Mouse (Mus musculus): ENCODE data around the gene Sumf1. TPM values are rescaled to one million over a fixed set of nuclear protein-coding genes. Genes with fewer than 3 reads are reported as not detected.

Sumf1 gene
- polyA plus RNA-seq, 1 experiment from 2014 or later = 15.4 TPM

GRCm38 (mm10) chr6:108095445-108095844 is 89.9 kb downstream of the Sumf1 start:
- ATAC-seq (ENCODE audit: low FRiP score) (no peak), DNase-seq (ENCODE audit: low spot score, missing footprints) (no peak)
- H3K27ac ChIP-seq (ENCODE audit: low read depth, low read length) = no peak overlapping the region
- H3K27me3 ChIP-seq (ENCODE audit: control insufficient read depth, insufficient read depth, low read length) = no peaks in the 10 kb centered on the region
- H3K4me2 ChIP-seq = no peak overlapping the region
- H3K9ac ChIP-seq (ENCODE audit: low read length) = no peak overlapping the region
- no peaks in the 10 kb centered on the region for H3K9me3 ChIP-seq (ENCODE audit: control insufficient read depth, low read length)
- no peaks in the 10 kb centered on the region for H3K36me3 ChIP-seq (ENCODE audit: control insufficient read depth, insufficient read depth, low read length)
- no peak overlapping the region for H3K4me3 ChIP-seq (ENCODE audit: low read depth, low read length)
- 78% methylated on average over 5 of the region's 5 CpGs for WGBS
- H3K4me1 ChIP-seq (ENCODE audit: control insufficient read depth, insufficient read depth, low read length) = no peaks in the 10 kb centered on the region; the same call in 1 of the 2 replicates

DNA sequence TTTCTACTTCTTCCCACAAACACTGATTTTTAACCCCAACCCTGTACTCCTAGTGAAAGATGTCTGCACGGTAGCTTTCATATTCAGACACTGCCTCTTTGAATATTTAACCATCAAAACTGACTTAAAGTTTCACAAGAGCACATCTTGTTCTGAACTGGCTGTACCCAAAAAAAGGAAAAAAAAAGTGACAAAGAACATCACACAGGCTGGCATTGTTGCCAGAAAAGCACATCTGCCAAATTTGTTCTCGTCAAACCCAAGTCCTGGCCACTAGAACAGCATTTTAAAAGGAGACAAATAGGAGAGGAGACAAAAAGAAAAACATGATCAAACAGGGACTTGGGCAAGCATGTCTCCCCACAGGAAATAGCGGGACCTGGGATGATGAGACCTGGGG is 91.9 kb downstream of the Sumf1 start:
- Histone ChIP-seq H3K4me3 (ENCODE audit: low read depth, low read length) (no peak overlapping the region), H3K27me3 (ENCODE audit: control insufficient read depth, insufficient read depth, low read length) (no peaks in the 10 kb centered on the region), H3K4me2 (no peak overlapping the region), H3K4me1 (ENCODE audit: control insufficient read depth, insufficient read depth, low read length) (no peaks in the 10 kb centered on the region; the same call in 1 of the 2 replicates), H3K9me3 (ENCODE audit: control insufficient read depth, low read length) (no peaks in the 10 kb centered on the region), H3K36me3 (ENCODE audit: control insufficient read depth, insufficient read depth, low read length) (no peaks in the 10 kb centered on the region), H3K9ac (ENCODE audit: low read length) (no peak overlapping the region), H3K27ac (ENCODE audit: low read depth, low read length) (no peak overlapping the region)
- WGBS = 83% methylated on average over 3 of the region's 3 CpGs
- ATAC-seq (ENCODE audit: low FRiP score) (no peak), DNase-seq (ENCODE audit: low spot score, missing footprints) (no peak)

DNA sequence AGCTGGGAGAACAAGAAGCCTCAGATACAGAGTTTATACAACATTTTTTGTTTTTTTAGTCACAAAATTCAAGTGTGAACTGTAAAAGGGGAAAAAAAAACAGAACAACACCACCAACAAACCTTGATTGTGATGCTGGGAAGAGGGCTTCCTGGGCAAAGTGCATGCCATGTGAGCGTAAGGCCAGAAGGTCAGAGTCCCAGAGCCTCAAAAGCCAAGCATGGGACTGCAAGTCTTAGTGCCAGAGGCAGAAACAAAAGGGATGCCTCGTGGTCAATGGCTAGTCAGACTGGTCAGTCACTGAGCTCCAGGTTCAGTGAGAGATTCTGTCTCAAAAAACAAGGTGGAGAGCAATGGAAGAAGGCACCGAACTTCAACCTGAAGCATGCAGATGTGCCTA is 92.7 kb downstream of the Sumf1 start:
- Histone ChIP-seq H3K27ac (ENCODE audit: low read depth, low read length) (no peak overlapping the region), H3K9ac (ENCODE audit: low read length) (no peak overlapping the region), H3K4me1 (ENCODE audit: control insufficient read depth, insufficient read depth, low read length) (no peaks in the 10 kb centered on the region), H3K4me2 (no peak overlapping the region), H3K27me3 (ENCODE audit: control insufficient read depth, insufficient read depth, low read length) (no peaks in the 10 kb centered on the region), H3K4me3 (ENCODE audit: low read depth, low read length) (no peak overlapping the region), H3K36me3 (ENCODE audit: control insufficient read depth, insufficient read depth, low read length) (no peaks in the 10 kb centered on the region), H3K9me3 (ENCODE audit: control insufficient read depth, low read length) (no peaks in the 10 kb centered on the region)
- 80% methylated on average over 3 of the region's 3 CpGs for WGBS
- DNase-seq (ENCODE audit: low spot score, missing footprints) = no peak
- ATAC-seq (ENCODE audit: low FRiP score) = no peak

- Histone ChIP-seq H3K36me3 (ENCODE audit: control insufficient read depth, insufficient read depth, low read length) (no peaks in the 10 kb centered on the region), H3K27ac (ENCODE audit: low read depth, low read length) (no peak overlapping the region), H3K4me3 (ENCODE audit: low read depth, low read length) (no peak overlapping the region), H3K4me2 (no peak overlapping the region), H3K4me1 (ENCODE audit: control insufficient read depth, insufficient read depth, low read length) (no peaks in the 10 kb centered on the region), H3K9me3 (ENCODE audit: control insufficient read depth, low read length) (no peaks in the 10 kb centered on the region), H3K9ac (ENCODE audit: low read length) (no peak overlapping the region), H3K27me3 (ENCODE audit: control insufficient read depth, insufficient read depth, low read length) (no peaks in the 10 kb centered on the region)
- DNase-seq (ENCODE audit: low spot score, missing footprints) = no peak
- ATAC-seq (ENCODE audit: low FRiP score) = no peak
- 69% methylated on average over 1 of the region's 1 CpGs for WGBS
These were observed 94.1 kb downstream of the Sumf1 start for GRCm38 (mm10) chr6:108091296-108091695.

DNA sequence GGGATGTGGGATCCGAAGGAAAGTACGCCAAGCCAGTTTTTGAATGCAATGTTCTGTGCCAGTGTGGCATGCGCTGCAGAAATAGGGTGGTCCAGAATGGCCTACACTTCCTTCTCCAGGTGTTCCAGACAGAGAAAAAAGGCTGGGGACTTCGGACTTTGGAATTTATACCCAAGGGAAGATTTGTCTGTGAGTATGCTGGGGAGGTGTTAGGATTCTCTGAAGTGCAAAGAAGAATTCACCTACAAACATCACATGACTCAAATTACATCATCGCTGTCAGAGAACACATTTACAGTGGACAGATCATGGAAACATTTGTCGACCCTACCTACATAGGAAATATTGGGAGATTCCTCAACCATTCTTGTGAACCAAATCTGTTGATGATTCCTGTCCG is 109.5 kb downstream of the Sumf1 start:
- WGBS = 95% methylated on average over 7 of the region's 7 CpGs
- H3K27ac ChIP-seq (ENCODE audit: low read depth, low read length) = no peak overlapping the region
- no peak overlapping the region for H3K4me2 ChIP-seq
- H3K4me3 ChIP-seq (ENCODE audit: low read depth, low read length) = no peak overlapping the region
- H3K36me3 ChIP-seq (ENCODE audit: control insufficient read depth, insufficient read depth, low read length) = no peaks in the 10 kb centered on the region; the same call in 1 of the 2 replicates
- DNase-seq (ENCODE audit: low spot score, missing footprints) (no peak), ATAC-seq (ENCODE audit: low FRiP score) (no peak)
- H3K9me3 ChIP-seq (ENCODE audit: control insufficient read depth, low read length) = no peaks in the 10 kb centered on the region
- no peaks in the 10 kb centered on the region for H3K4me1 ChIP-seq (ENCODE audit: control insufficient read depth, insufficient read depth, low read length)
- H3K27me3 ChIP-seq (ENCODE audit: control insufficient read depth, insufficient read depth, low read length) = no peaks in the 10 kb centered on the region
- no peak overlapping the region for H3K9ac ChIP-seq (ENCODE audit: low read length)

DNA sequence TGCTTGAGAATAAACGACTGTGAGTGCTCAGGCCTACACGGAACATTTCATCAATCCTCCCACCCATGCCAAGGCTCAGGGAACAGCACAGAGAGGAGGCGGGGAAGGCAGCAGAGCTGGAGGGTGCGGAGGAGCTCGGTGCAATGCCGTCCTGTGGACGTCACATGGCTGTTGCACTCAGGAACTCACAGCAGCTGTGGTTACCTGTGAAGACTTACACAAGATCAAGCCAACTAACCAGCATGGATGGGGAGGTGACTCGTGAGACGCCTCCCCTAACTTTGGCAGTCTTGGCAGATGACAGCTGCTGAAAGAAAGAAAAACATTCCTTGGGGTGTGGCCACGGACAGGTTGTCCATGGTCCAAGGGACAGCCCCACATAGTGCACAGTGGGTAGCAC is 110.8 kb downstream of the Sumf1 start:
- Histone ChIP-seq H3K36me3 (ENCODE audit: control insufficient read depth, insufficient read depth, low read length) (no peaks in the 10 kb centered on the region; the same call in 1 of the 2 replicates), H3K4me3 (ENCODE audit: low read depth, low read length) (no peak overlapping the region), H3K27me3 (ENCODE audit: control insufficient read depth, insufficient read depth, low read length) (no peaks in the 10 kb centered on the region), H3K27ac (ENCODE audit: low read depth, low read length) (no peak overlapping the region), H3K9me3 (ENCODE audit: control insufficient read depth, low read length) (no peaks in the 10 kb centered on the region), H3K4me2 (no peak overlapping the region), H3K4me1 (ENCODE audit: control insufficient read depth, insufficient read depth, low read length) (no peaks in the 10 kb centered on the region), H3K9ac (ENCODE audit: low read length) (no peak overlapping the region)
- 88% methylated on average over 10 of the region's 10 CpGs for WGBS
- ATAC-seq (ENCODE audit: low FRiP score) = no peak
- no peak for DNase-seq (ENCODE audit: low spot score, missing footprints)

- H3K9me3 ChIP-seq (ENCODE audit: control insufficient read depth, low read length) = no peaks in the 10 kb centered on the region
- H3K27me3 ChIP-seq (ENCODE audit: control insufficient read depth, insufficient read depth, low read length) = no peaks in the 10 kb centered on the region
- no peak overlapping the region for H3K4me2 ChIP-seq
- no peaks in the 10 kb centered on the region; the same call in 1 of the 2 replicates for H3K36me3 ChIP-seq (ENCODE audit: control insufficient read depth, insufficient read depth, low read length)
- DNase-seq (ENCODE audit: low spot score, missing footprints) = no peak
- no peak for ATAC-seq (ENCODE audit: low FRiP score)
- 88% methylated on average over 2 of the region's 2 CpGs for WGBS
- H3K27ac ChIP-seq (ENCODE audit: low read depth, low read length) = no peak overlapping the region
- no peak overlapping the region for H3K9ac ChIP-seq (ENCODE audit: low read length)
- H3K4me3 ChIP-seq (ENCODE audit: low read depth, low read length) = no peak overlapping the region
- H3K4me1 ChIP-seq (ENCODE audit: control insufficient read depth, insufficient read depth, low read length) = no peaks in the 10 kb centered on the region
These were observed 111.5 kb downstream of the Sumf1 start for GRCm38 (mm10) chr6:108073931-108074330.

GRCm38 (mm10) chr6:108073071-108073470 is 112.3 kb downstream of the Sumf1 start:
- Histone ChIP-seq H3K9ac (ENCODE audit: low read length) (no peak overlapping the region), H3K27ac (ENCODE audit: low read depth, low read length) (no peak overlapping the region), H3K4me2 (no peak overlapping the region), H3K36me3 (ENCODE audit: control insufficient read depth, insufficient read depth, low read length) (no peaks in the 10 kb centered on the region; the same call in 1 of the 2 replicates), H3K4me1 (ENCODE audit: control insufficient read depth, insufficient read depth, low read length) (no peaks in the 10 kb centered on the region), H3K9me3 (ENCODE audit: control insufficient read depth, low read length) (no peaks in the 10 kb centered on the region), H3K27me3 (ENCODE audit: control insufficient read depth, insufficient read depth, low read length) (no peaks in the 10 kb centered on the region), H3K4me3 (ENCODE audit: low read depth, low read length) (no peak overlapping the region)
- 71% methylated on average over 5 of the region's 5 CpGs for WGBS
- DNase-seq (ENCODE audit: low spot score, missing footprints) (no peak), ATAC-seq (ENCODE audit: low FRiP score) (no peak)

GRCm38 (mm10) chr6:108070947-108071346 is 114.4 kb downstream of the Sumf1 start:
- DNase-seq (ENCODE audit: low spot score, missing footprints) (no peak), ATAC-seq (ENCODE audit: low FRiP score) (no peak)
- 87% methylated on average over 7 of the region's 7 CpGs for WGBS
- no peaks in the 10 kb centered on the region for H3K4me1 ChIP-seq (ENCODE audit: control insufficient read depth, insufficient read depth, low read length)
- no peaks in the 10 kb centered on the region for H3K27me3 ChIP-seq (ENCODE audit: control insufficient read depth, insufficient read depth, low read length)
- H3K9ac ChIP-seq (ENCODE audit: low read length) = no peak overlapping the region
- no peaks in the 10 kb centered on the region for H3K36me3 ChIP-seq (ENCODE audit: control insufficient read depth, insufficient read depth, low read length)
- no peak overlapping the region for H3K4me2 ChIP-seq
- no peaks in the 10 kb centered on the region for H3K9me3 ChIP-seq (ENCODE audit: control insufficient read depth, low read length)
- no peak overlapping the region for H3K4me3 ChIP-seq (ENCODE audit: low read depth, low read length)
- no peak overlapping the region for H3K27ac ChIP-seq (ENCODE audit: low read depth, low read length)

GRCm38 (mm10) chr6:108065583-108065982 is 119.8 kb downstream of the Sumf1 start:
- Histone ChIP-seq H3K36me3 (ENCODE audit: control insufficient read depth, insufficient read depth, low read length) (no peaks in the 10 kb centered on the region), H3K4me2 (peak overlapping the region; percentile 57), H3K4me1 (ENCODE audit: control insufficient read depth, insufficient read depth, low read length) (no peaks in the 10 kb centered on the region), H3K27ac (ENCODE audit: low read depth, low read length) (no peak overlapping the region; the same call in 1 of the 2 replicates), H3K4me3 (ENCODE audit: low read depth, low read length) (peak overlapping the region; percentile 43), H3K9me3 (ENCODE audit: control insufficient read depth, low read length) (no peaks in the 10 kb centered on the region), H3K9ac (ENCODE audit: low read length) (peak overlapping the region; percentile 48; the same call in 1 of the 2 replicates), H3K27me3 (ENCODE audit: control insufficient read depth, insufficient read depth, low read length) (no peaks in the 10 kb centered on the region)
- ATAC-seq (ENCODE audit: low FRiP score) = no peak
- WGBS = 12% methylated on average over 6 of the region's 6 CpGs
- DNase-seq (ENCODE audit: low spot score, missing footprints) = no peak
